Mouse (Mus musculus): ENCODE results near the gene Haus2.

Gene Haus2

DNA sequence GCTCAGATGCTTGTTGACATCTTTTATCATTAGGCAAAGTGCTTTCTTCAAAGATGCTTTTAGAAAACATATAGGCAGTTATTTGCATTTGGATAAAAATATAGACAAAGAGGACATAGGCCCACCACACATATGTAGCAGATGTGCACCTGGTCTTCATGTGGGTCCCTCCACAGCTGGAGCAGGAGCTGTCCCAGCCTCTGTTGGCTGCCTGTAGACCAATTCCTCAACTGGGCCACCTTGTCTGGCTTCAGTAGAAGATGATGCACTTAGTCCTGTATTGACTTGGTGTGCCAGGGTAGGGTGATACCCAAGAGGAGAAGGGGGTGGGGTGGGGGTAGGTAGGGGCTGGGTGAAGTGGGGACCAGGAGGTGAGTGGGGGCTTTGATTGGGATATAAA lies 53.6 kb downstream of the Haus2 start:
- DNase-seq (ENCODE audit: inconsistent age in 2 of 2, low spot score in 1 of 2) = no peak

DNA sequence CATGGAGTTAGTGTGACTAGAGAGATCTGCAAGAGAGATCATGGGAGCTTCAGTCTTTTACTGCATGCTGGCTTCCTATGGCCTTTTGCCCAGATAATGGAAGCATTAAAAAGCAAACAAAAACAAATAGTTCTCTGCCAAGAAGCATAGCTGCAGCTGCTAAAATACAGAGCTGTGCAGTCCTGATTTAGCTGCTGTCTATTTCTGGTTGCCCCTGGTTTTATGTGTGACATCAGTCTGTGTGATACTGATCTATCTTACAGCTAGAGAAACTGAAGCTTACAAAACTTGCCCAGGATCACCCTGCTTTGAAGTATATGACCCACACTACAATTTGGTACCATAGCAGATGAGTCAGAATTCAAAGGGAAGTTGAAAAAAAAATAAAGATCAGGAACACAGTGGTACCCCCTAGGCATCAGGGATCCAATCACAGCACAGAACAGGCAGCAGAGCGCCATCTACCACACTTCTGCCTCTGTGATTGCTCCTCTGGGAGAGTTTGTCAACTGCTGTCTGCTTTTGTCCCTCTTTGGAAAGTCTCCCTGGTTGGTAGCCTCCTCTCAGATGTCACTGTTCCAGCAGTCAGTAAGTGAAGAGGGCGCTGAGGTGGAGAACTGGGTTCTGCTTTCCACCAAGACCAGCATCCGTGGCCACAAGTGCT lies 54.4 kb downstream of the Haus2 start:
- DNase-seq (ENCODE audit: inconsistent age in 2 of 2, low spot score in 1 of 2) = peak in 1 of 2 experiments; percentile 59

DNA sequence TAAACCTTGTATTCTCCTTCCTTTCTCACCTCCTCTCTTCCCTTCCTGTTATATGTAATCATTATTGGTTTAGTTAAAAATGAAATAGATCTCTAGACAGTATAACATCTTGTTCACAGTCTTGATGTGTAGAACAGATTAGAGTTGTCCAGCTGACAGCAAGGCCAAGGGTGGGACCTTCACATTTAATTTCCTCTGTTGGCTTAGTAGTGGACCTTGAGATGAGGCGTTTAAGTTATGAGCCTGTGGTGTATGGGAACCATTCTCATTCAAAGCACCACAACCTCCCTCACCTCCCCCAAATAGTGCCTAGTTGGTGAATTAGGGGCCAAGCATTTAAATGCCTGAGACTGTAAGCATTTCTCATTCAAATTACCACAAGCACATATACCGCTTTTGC lies 58.3 kb downstream of the Haus2 start:
- peak; percentile 30 to 84 for DNase-seq (ENCODE audit: inconsistent age in 2 of 2, low spot score in 1 of 2)

DNA sequence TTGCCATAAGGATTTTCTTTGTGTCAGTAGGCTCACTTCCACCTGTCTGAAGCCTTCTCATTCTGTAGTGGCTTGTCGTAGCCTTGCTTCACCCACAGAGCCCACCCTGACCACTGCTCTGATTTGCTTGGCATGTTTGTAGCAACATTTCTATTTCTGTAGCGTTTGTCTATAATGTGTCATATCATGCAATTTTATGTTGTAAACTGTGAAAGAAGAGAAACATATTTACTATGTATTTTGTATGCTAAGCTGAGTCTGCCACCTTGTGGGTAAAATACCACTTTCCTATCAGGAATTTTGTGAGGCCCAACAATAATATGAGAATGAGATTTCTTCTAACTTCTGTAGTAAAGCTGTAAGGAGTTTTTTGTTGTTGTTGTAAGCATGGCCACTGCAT lies 61.1 kb downstream of the Haus2 start:
- peak in 1 of 2 experiments; percentile 63 for DNase-seq (ENCODE audit: inconsistent age in 2 of 2, low spot score in 1 of 2)
